Mouse (Mus musculus) activated CD4-positive, CD25-positive, alpha-beta regulatory T cell (primary cell): ENCODE measurements around the gene Tcf3. TPM values are rescaled to one million over a fixed set of nuclear protein-coding genes. Genes with fewer than 3 reads are reported as not detected.

Experiments
- polyA plus RNA-seq, 2 experiments: library from polyadenylated mRNA; unstranded; fragments of 100-300 nt; shearing (Covaris generic); gene quantifications; one replicate each; pipeline ENCODE4 v1.2.1; 2017

Gene Tcf3
- polyA plus RNA-seq = 100 to 1,000 TPM; 101 to 107 TPM

GRCm38 (mm10) chr10:80433513-80434232 is at the start of gene Tcf3:
TSS of gene Tcf3 (minus strand) at chr10:80433647.

DNA sequence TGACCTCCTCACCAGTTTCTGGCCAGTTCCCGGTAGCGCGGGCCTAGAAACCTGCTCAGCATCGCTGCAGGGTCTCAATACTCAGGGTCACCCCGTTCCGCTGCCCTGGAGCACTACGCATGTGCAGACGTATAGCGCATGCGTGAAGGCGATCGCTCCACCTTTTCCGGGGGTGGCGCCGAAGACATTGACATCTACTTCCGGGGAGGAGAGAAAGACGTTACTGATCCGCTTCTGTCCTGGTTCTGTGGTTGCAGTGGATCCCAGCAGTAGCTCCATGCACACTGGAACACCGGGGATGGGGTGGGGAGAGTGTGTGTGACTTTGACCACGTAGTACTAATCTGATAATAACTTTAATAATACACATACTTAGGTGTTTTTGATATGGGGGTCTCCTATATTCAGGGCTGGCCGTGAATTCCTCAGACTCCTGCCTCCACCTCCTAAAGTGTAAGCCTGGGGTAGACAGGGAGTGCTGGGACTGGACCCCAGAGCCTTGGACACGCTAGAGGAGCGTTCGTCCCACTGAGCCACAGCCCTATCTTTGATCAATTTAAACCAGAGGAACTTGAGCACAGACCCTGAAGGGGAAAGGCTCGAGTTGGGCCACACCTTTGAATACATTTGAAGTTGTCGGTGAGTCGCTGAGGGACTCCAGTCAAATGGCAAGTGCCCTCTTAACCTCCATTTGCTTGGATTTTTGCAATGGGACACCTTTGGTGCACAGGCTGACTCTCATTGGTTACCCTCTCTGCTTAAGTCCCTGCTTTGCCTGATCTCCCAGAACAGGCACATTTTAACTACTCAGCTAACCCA is 26.6 kb downstream of the Tcf3 start, which contains the start of gene Uqcr11:
Uqcr11 (minus strand) TSS at position 147 of the 818 bp plus-strand sequence.

DNA sequence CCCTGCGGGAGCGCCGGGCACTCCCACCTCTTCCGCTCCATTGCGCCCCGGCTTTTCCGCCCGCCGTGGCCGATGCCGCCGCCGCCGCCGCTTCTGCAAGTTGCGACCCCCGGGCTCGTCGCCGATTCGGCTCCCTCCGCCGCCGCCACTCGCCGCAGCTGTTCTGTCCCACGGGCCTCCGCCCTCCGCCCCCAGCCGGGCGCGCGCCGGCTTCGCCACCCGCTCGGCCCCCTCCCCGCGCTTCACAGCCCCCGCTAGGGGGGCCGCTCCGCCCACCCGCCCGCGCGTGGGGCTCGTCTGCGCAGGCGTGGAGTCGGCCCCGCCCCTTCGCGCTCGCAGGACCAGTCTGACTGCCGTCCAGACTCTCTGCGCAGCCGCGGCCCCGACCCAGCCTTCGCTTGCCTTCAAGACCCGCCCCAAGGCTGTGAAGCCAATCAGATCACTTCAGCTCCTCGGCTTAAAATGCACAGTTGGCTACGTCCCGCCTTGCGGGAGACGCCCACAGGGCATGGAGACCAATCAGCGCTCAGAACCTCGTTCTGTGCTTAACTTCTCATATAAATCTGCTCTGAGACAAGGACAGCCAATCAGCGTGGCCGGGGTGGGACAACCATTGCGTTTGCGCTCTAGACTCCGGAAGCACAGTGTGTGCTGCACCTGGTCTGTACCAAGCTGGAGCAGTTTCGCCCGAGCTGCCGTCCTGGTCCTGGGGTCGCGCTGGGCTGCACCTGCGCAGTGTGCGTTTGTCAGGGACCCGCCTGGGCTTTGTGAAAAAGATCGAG is 34.1 kb downstream of the Tcf3 start, which contains the start of gene Mbd3:
Mbd3 (minus strand) TSS at position 360 of the 782 bp plus-strand sequence.

GRCm38 (mm10) chr10:80387522-80387959 is 45.9 kb downstream of the Tcf3 start, which contains the start of gene Mex3d:
TSS of gene Mex3d (minus strand) at chr10:80387659.

Other genes with a start within 250 kb of the Tcf3 start
- 10 to 100 TPM; 70.6 to 76.2 TPM for gene Mum1, start 207.2 kb downstream of the Tcf3 start, polyA plus RNA-seq
- 100 to 1,000 TPM; 209 to 294 TPM for gene Ndufs7, start 184.5 kb downstream of the Tcf3 start, polyA plus RNA-seq
- gene Gamt, start 172.6 kb downstream of the Tcf3 start, polyA plus RNA-seq = 1 to 10 TPM in 1 of 2 experiments, under 1 TPM in 1; 0.42 to 1.2 TPM
- gene Dazap1, start 172.2 kb downstream of the Tcf3 start, polyA plus RNA-seq = 10 to 100 TPM; 76.9 to 90.0 TPM
- gene Rps15, start 141.2 kb downstream of the Tcf3 start, polyA plus RNA-seq = 1,000 to 10,000 TPM in 1 of 2 experiments, 100 to 1,000 TPM in 1; 654 to 1,041 TPM
- under 1 TPM; 0.04 to 0.35 TPM for gene Apc2, start 137.7 kb downstream of the Tcf3 start, polyA plus RNA-seq
- gene 2310011J03Rik, start 113.1 kb downstream of the Tcf3 start, polyA plus RNA-seq = 10 to 100 TPM; 78.4 to 84.3 TPM
- 10 to 100 TPM; 11.4 to 20.0 TPM for gene Pcsk4, start 104.1 kb downstream of the Tcf3 start, polyA plus RNA-seq
- under 1 TPM; 0.31 to 0.75 TPM for gene Reep6, start 103.7 kb downstream of the Tcf3 start, polyA plus RNA-seq
- gene Adamtsl5, start 85.2 kb downstream of the Tcf3 start, polyA plus RNA-seq = not detected
- gene Plk5, start 77.2 kb downstream of the Tcf3 start, polyA plus RNA-seq = not detected
- gene Mex3d, start 46.0 kb downstream of the Tcf3 start, polyA plus RNA-seq = 1 to 10 TPM; 3.3 to 4.1 TPM
- 100 to 1,000 TPM; 134 to 152 TPM for gene Mbd3, start 34.1 kb downstream of the Tcf3 start, polyA plus RNA-seq
- 100 to 1,000 TPM; 265 TPM for gene Uqcr11, start 26.8 kb downstream of the Tcf3 start, polyA plus RNA-seq
- under 1 TPM; 0.06 to 0.12 TPM for gene Onecut3, start 61.2 kb upstream of the Tcf3 start, polyA plus RNA-seq
- under 1 TPM in 1 of 2 experiments, not detected in 1; 0.04 TPM for gene Atp8b3, start 105.5 kb upstream of the Tcf3 start, polyA plus RNA-seq
- gene Rexo1, start 127.9 kb upstream of the Tcf3 start, polyA plus RNA-seq = 10 to 100 TPM; 36.5 to 38.7 TPM
- gene Klf16, start 143.7 kb upstream of the Tcf3 start, polyA plus RNA-seq = 10 to 100 TPM in 1 of 2 experiments, 1 to 10 TPM in 1; 7.3 to 11.4 TPM
- 100 to 1,000 TPM; 169 to 195 TPM for gene Abhd17a, start 156.7 kb upstream of the Tcf3 start, polyA plus RNA-seq
- gene Scamp4, start 169.2 kb upstream of the Tcf3 start, polyA plus RNA-seq = 100 to 1,000 TPM in 1 of 2 experiments, 10 to 100 TPM in 1; 96.4 to 124 TPM
- gene Adat3, start 169.2 kb upstream of the Tcf3 start, polyA plus RNA-seq = 1 to 10 TPM; 4.7 to 6.4 TPM
- gene Gm49322, start 172.4 kb upstream of the Tcf3 start, polyA plus RNA-seq = 10 to 100 TPM in 1 of 2 experiments, 1 to 10 TPM in 1; 6.5 to 15.3 TPM
- 100 to 1,000 TPM; 228 to 252 TPM for gene Csnk1g2, start 189.2 kb upstream of the Tcf3 start, polyA plus RNA-seq
- gene Btbd2, start 223.4 kb upstream of the Tcf3 start, polyA plus RNA-seq = 10 to 100 TPM; 20.1 to 27.7 TPM
- gene Mknk2, start 244.5 kb upstream of the Tcf3 start, polyA plus RNA-seq = 100 to 1,000 TPM; 110 to 242 TPM